25 mouse cellular contexts compared by ENCODE assay signal in the genomic region with DNA sequence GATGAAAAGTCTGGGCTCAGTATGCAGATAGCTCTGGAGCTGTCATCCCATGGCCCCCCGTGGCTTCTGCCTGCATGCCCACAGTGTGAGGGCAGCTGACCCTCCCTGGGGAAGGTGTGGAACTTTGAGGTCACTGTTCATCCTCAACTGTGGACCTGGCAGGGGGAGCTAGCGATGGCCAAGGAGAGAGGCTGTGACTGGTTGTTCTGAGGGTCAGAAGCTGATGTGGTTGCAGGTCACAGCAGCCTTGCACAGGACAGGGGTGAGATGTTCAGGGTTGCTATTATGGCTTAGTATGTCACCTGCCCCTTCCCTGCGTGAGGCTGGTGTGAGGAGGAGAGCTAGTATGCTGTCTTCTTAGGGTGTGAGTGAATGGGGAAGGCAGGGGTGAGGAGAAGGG. TPM values are rescaled to one million over a fixed set of nuclear protein-coding genes. Genes with fewer than 3 reads are reported as not detected.
"Had no signal": no experiment of that assay in that cellular context is flagged by ENCODE, and none has a peak within 500 bp of the region (broad histone marks: within the 10 kb centered on the region; RNA-seq: fewer than 3 reads in every experiment).

No protein-coding gene starts in this region.

- H3K27ac ChIP-seq: gastrocnemius, adult 2 months; heart, embryonic 15.5 days; hindbrain, embryonic 10.5 days; hindbrain, embryonic 12.5 days; hindbrain, embryonic 14.5 days; intestine, embryonic 15.5 days; layer of hippocampus, adult 2 months; left cerebral cortex, adult 2 months; limb, embryonic 10.5 days; limb, embryonic 12.5 days; liver, embryonic 13.5 days; liver, embryonic 15.5 days had no signal

- H3K4me3 ChIP-seq: gastrocnemius, adult 2 months; heart, embryonic 12.5 days; heart, embryonic 15.5 days; hindbrain, embryonic 10.5 days; hindbrain, embryonic 12.5 days; intestine, embryonic 15.5 days; layer of hippocampus, adult 2 months; left cerebral cortex, adult 2 months; limb, embryonic 10.5 days; limb, embryonic 12.5 days; liver, embryonic 13.5 days; liver, embryonic 15.5 days had no signal

- H3K9me3 ChIP-seq: heart, embryonic 12.5 days; heart, embryonic 15.5 days; hindbrain, embryonic 10.5 days; hindbrain, embryonic 12.5 days; intestine, embryonic 15.5 days; limb, embryonic 10.5 days; liver, embryonic 13.5 days; liver, embryonic 15.5 days had no signal

- H3K4me2 ChIP-seq: heart, embryonic 12.5 days; heart, embryonic 15.5 days; hindbrain, embryonic 12.5 days; hindbrain, embryonic 14.5 days; intestine, embryonic 15.5 days; limb, embryonic 12.5 days; liver, embryonic 13.5 days; liver, embryonic 15.5 days had no signal

- H3K27me3 ChIP-seq: heart, embryonic 15.5 days; intestine, embryonic 15.5 days; liver, embryonic 13.5 days; liver, embryonic 15.5 days had no signal

- H3K4me1 ChIP-seq: heart, embryonic 12.5 days; heart, embryonic 15.5 days; hindbrain, embryonic 10.5 days; hindbrain, embryonic 12.5 days; limb, embryonic 10.5 days; limb, embryonic 12.5 days; liver, embryonic 13.5 days had no signal

- ATAC-seq: hindbrain, embryonic 16.5 days; inflammation-experienced regulatory T-cells, adult 6 months; liver, postnatal 0 days had no signal

- H3K36me3 ChIP-seq: heart, embryonic 12.5 days; heart, embryonic 15.5 days; hindbrain, embryonic 10.5 days; hindbrain, embryonic 12.5 days; intestine, embryonic 15.5 days; limb, embryonic 10.5 days; limb, embryonic 12.5 days; liver, embryonic 13.5 days; liver, embryonic 15.5 days had no signal

- DNase-seq: gastrocnemius, adult 2 months; gastrocnemius, postnatal 10 days; gastrocnemius, postnatal 25 days; heart, postnatal 4 days; kidney, adult 18-20 months; kidney, adult 8-10 months; kidney, postnatal 10 days; kidney, postnatal 4 days; liver; liver, embryonic 13.5 days; liver, postnatal 0 days had no signal

- H3K9ac ChIP-seq: heart, embryonic 12.5 days; heart, embryonic 15.5 days; hindbrain, embryonic 12.5 days; hindbrain, embryonic 14.5 days; intestine, embryonic 15.5 days; limb, embryonic 12.5 days; liver, embryonic 13.5 days; liver, embryonic 15.5 days; liver, postnatal 0 days had no signal

RNA-seq across cellular contexts. Expression of gene Ppara, which starts 13.7 kb away (rescaled TPM):
- total RNA-seq: granulocyte monocyte progenitor cell, adult 5-6 weeks had no signal
- polyA plus RNA-seq: inflammation-experienced regulatory T-cells, adult 6 months had no signal
